Mouse (Mus musculus) thymus, adult 2 months (tissue): Measurements from ENCODE around the gene Adgra3.

Source experiments
- CTCF ChIP-seq: fragments of 200-500 bp; IDR thresholded peaks from 2 replicates; pipeline ENCODE4 v1.5.1; 2012; ENCODE audit warnings: mild to moderate bottlenecking, control low read depth, low read length, moderate library complexity, borderline replicate concordance; ENCODE audit not compliant: control insufficient read depth, poor library complexity, insufficient read depth; ENCODE audit errors: extremely low read depth
- POLR2A ChIP-seq: fragments of 200-500 bp; IDR thresholded peaks from 2 replicates; pipeline ENCODE4 v1.6.1; 2012; ENCODE audit warnings: mild to moderate bottlenecking, low read length, control low read depth, moderate library complexity; ENCODE audit not compliant: control insufficient read depth, poor library complexity, insufficient read depth; ENCODE audit errors: extremely low read depth

GRCm38 (mm10) chr5:49974211-49974610, 84.6 kb downstream of the Adgra3 start:
- TF ChIP-seq CTCF (no peak), POLR2A (no peak)
